Mouse (Mus musculus): ENCODE data around the gene Atp8a2. TPM values are rescaled to one million over a fixed set of nuclear protein-coding genes. Genes with fewer than 3 reads are reported as not detected.

Atp8a2 gene
- polyA plus RNA-seq, 1 experiment from 2014 or later: 0.74 TPM

DNA sequence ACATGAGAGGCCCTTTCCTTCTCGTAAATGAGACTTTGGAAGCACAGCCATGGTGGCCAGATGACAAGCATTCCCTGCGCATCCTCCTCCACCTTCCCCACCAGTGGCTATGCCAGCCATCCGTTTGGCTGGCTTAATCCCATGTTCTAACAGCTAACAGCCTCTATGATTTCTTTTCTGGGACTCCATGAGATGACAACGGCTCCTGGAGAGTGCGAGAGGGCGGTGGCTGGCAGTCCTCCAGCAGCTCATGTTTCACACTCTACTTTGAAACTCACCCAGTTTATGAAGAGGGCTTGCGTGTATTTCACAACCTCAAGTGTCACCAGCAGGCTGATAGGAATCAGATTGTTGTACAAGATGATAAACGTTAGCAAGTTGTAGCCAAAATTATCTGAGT is 170.3 kb downstream of the Atp8a2 start:
- Histone ChIP-seq H3K27me3 (ENCODE audit: control insufficient read depth, insufficient read depth, low read length) (no peaks in the 10 kb centered on the region), H3K9me3 (ENCODE audit: control insufficient read depth, low read length) (no peaks in the 10 kb centered on the region), H3K36me3 (ENCODE audit: control insufficient read depth, insufficient read depth, low read length) (no peaks in the 10 kb centered on the region), H3K4me1 (ENCODE audit: control insufficient read depth, insufficient read depth, low read length) (0 out of 2 replicates have a peak, but pooled peaks cover 5% of the 10 kb centered on the region), H3K27ac (ENCODE audit: low read depth, low read length) (no peak overlapping the region), H3K9ac (ENCODE audit: low read depth, low read length) (no peak overlapping the region), H3K4me2 (replicated peaks; ENCODE audit: low read depth, low read length) (no peak overlapping the region), H3K4me3 (ENCODE audit: low read length) (no peak overlapping the region)
- 33% methylated on average over 8 of the region's 8 CpGs for WGBS
- ATAC-seq (ENCODE audit: low FRiP score, low TSS enrichment): no peak

DNA sequence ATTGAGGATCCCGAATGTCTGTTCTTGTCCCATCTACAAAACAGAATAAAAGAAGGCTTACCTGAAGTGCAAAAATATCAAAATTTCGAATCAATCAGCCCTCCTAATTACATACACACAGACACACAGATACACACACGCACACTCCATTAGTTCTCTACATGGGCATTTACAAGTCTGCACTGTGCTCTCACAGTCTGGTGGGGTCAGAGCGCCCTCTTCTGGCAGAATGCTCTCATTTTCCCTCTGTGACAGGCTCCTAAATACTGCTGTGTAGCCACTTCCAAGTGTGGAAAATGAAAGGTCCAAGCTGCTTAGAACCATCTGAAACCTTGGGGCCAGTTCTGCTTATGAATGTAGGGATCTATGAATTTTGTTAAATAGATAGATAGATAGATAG is 181.1 kb downstream of the Atp8a2 start:
- Histone ChIP-seq H3K9me3 (ENCODE audit: control insufficient read depth, low read length) (no peaks in the 10 kb centered on the region), H3K4me2 (replicated peaks; ENCODE audit: low read depth, low read length) (no peak overlapping the region), H3K36me3 (ENCODE audit: control insufficient read depth, insufficient read depth, low read length) (no peaks in the 10 kb centered on the region), H3K27me3 (ENCODE audit: control insufficient read depth, insufficient read depth, low read length) (no peaks in the 10 kb centered on the region), H3K4me3 (ENCODE audit: low read length) (no peak overlapping the region), H3K27ac (ENCODE audit: low read depth, low read length) (no peak overlapping the region), H3K4me1 (ENCODE audit: control insufficient read depth, insufficient read depth, low read length) (no peaks in the 10 kb centered on the region), H3K9ac (ENCODE audit: low read depth, low read length) (no peak overlapping the region)
- peak; percentile 85; the same call in 1 of the 2 replicates for ATAC-seq (ENCODE audit: low FRiP score, low TSS enrichment)
- 32% methylated on average over 4 of the region's 4 CpGs for WGBS

DNA sequence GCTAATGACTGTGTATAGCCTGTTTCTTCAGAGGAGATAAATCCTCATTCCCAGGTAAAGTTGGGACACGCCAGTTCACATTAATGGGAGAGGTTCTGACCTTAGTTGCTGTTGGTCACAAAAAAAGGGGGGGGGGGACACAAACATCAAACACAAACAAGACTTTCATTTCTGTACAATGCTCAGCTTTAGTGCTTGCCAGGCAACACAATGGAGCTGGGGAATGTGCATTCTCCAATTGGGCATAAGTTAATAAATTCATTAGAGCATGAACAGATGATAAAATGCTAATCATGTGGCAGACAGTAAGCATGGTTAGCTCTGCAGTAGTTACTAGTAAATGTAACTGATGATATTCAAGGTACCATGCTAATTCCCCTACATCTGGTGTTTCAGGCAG is 195.2 kb downstream of the Atp8a2 start:
- no peak overlapping the region for H3K4me2 ChIP-seq (replicated peaks; ENCODE audit: low read depth, low read length)
- H3K27me3 ChIP-seq (ENCODE audit: control insufficient read depth, insufficient read depth, low read length): no peaks in the 10 kb centered on the region
- H3K27ac ChIP-seq (ENCODE audit: low read depth, low read length): no peak overlapping the region
- no peaks in the 10 kb centered on the region for H3K4me1 ChIP-seq (ENCODE audit: control insufficient read depth, insufficient read depth, low read length)
- no peaks in the 10 kb centered on the region; the same call in 1 of the 2 replicates for H3K9me3 ChIP-seq (ENCODE audit: control insufficient read depth, low read length)
- H3K36me3 ChIP-seq (ENCODE audit: control insufficient read depth, insufficient read depth, low read length): no peaks in the 10 kb centered on the region
- ATAC-seq (ENCODE audit: low FRiP score, low TSS enrichment): no peak
- no peak overlapping the region for H3K4me3 ChIP-seq (ENCODE audit: low read length)
- no peak overlapping the region for H3K9ac ChIP-seq (ENCODE audit: low read depth, low read length)
- WGBS: 87% methylated on average over 1 of the region's 1 CpGs

DNA sequence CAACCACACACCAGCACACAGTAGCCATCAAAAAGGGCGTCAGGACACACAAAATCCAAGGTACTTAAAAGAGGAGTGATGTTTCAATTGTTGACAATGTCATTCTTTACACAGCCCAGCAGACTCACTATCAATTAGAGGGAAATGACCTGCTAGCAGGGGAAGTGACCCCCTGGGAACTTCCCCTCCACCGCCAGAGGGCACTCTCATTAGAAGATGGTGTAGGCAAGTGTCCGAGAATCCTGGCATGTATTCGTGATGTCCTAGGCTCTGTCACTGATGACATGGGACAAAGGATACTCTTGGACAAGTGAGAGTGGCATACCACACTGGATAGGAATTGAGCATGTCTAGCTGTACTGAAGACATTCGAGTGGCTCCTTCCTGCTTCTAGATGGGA is 208.1 kb downstream of the Atp8a2 start:
- Histone ChIP-seq H3K4me1 (ENCODE audit: control insufficient read depth, insufficient read depth, low read length) (no peaks in the 10 kb centered on the region), H3K27me3 (ENCODE audit: control insufficient read depth, insufficient read depth, low read length) (no peaks in the 10 kb centered on the region), H3K27ac (ENCODE audit: low read depth, low read length) (no peak overlapping the region), H3K36me3 (ENCODE audit: control insufficient read depth, insufficient read depth, low read length) (no peaks in the 10 kb centered on the region), H3K4me2 (replicated peaks; ENCODE audit: low read depth, low read length) (no peak overlapping the region), H3K9me3 (ENCODE audit: control insufficient read depth, low read length) (no peaks in the 10 kb centered on the region), H3K9ac (ENCODE audit: low read depth, low read length) (no peak overlapping the region), H3K4me3 (ENCODE audit: low read length) (no peak overlapping the region)
- ATAC-seq (ENCODE audit: low FRiP score, low TSS enrichment): no peak
- WGBS: 60% methylated on average over 5 of the region's 5 CpGs

DNA sequence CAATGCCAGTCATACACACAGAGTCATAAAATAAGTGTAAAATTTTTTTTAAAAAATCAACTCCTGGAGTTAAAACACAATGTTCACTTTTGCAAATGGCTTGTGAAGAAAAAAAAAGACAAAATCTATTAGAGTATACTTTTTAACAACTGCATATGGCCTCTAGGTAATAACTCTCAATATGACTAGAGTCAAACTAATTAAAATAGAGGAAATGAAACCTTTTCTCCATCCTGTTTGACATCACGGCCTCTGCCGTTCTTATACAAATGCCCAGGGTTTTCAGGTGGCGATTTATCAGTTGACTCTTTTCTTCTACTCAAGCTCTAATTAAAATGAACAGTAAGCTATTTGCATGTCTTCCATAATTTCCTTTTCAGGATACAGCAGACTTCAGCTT is 209.0 kb downstream of the Atp8a2 start:
- Histone ChIP-seq H3K36me3 (ENCODE audit: control insufficient read depth, insufficient read depth, low read length) (no peaks in the 10 kb centered on the region), H3K4me1 (ENCODE audit: control insufficient read depth, insufficient read depth, low read length) (no peaks in the 10 kb centered on the region), H3K27ac (ENCODE audit: low read depth, low read length) (no peak overlapping the region), H3K27me3 (ENCODE audit: control insufficient read depth, insufficient read depth, low read length) (no peaks in the 10 kb centered on the region), H3K4me2 (replicated peaks; ENCODE audit: low read depth, low read length) (no peak overlapping the region), H3K9ac (ENCODE audit: low read depth, low read length) (no peak overlapping the region), H3K9me3 (ENCODE audit: control insufficient read depth, low read length) (no peaks in the 10 kb centered on the region), H3K4me3 (ENCODE audit: low read length) (no peak overlapping the region)
- ATAC-seq (ENCODE audit: low FRiP score, low TSS enrichment): no peak
- 89% methylated on average over 3 of the region's 3 CpGs for WGBS

DNA sequence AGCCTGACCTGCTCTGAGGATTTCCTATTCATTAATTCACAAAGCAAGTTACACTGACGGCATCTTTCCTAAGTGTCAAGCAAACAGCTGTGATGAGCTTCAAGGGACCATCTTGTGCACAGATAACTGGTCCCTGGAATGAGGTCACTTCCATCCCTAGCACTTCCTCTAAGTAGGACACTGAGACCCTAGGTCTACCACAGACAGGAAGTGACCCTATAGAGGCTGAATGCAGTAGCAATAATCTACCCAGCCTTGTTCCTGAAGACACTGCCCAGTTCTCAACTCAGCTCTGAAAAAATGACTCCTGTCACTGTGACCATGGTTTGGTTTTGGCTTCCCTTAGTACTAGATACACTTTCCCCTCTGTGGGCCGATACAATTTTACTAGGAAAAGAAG is 219.0 kb downstream of the Atp8a2 start:
- no peak overlapping the region for H3K27ac ChIP-seq (ENCODE audit: low read depth, low read length)
- no peak overlapping the region for H3K4me3 ChIP-seq (ENCODE audit: low read length)
- ATAC-seq (ENCODE audit: low FRiP score, low TSS enrichment): no peak
- H3K4me1 ChIP-seq (ENCODE audit: control insufficient read depth, insufficient read depth, low read length): no peaks in the 10 kb centered on the region
- H3K9ac ChIP-seq (ENCODE audit: low read depth, low read length): no peak overlapping the region
- no peaks in the 10 kb centered on the region for H3K9me3 ChIP-seq (ENCODE audit: control insufficient read depth, low read length)
- no peaks in the 10 kb centered on the region for H3K27me3 ChIP-seq (ENCODE audit: control insufficient read depth, insufficient read depth, low read length)
- H3K36me3 ChIP-seq (ENCODE audit: control insufficient read depth, insufficient read depth, low read length): no peaks in the 10 kb centered on the region
- whole genome bisulfite sequencing: 67% methylated on average over 2 of the region's 2 CpGs
- no peak overlapping the region for H3K4me2 ChIP-seq (replicated peaks; ENCODE audit: low read depth, low read length)

DNA sequence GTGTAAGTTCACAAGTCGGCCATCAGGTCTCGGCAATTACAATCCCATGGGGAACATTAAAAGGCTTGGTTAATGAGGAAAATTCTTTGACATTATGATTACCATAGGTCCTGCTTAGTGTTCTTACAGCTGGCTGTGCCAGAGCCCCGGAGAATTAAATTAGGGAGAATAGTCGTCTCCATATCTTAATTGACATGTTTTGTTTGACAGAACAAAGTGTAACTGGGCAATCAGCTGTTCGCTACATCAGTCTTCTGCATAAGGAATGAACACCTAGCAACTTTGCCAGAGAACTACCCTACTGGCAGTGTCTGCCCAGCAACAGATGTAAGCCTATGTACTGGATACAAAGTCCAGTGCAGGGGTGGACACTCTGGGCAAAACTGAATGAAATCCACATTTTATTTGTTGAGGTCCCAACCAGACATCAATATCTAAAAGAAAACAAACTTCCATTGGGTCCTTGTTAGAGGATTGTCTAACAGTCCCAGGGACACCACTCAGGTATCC is 225.7 kb downstream of the Atp8a2 start:
- H3K9ac ChIP-seq (ENCODE audit: low read depth, low read length): no peak overlapping the region
- no peak for ATAC-seq (ENCODE audit: low FRiP score, low TSS enrichment)
- no peak overlapping the region for H3K4me3 ChIP-seq (ENCODE audit: low read length)
- no peaks in the 10 kb centered on the region for H3K27me3 ChIP-seq (ENCODE audit: control insufficient read depth, insufficient read depth, low read length)
- peaks cover 22% of the 10 kb centered on the region; the same call in 1 of the 2 replicates for H3K4me1 ChIP-seq (ENCODE audit: control insufficient read depth, insufficient read depth, low read length)
- no peaks in the 10 kb centered on the region for H3K9me3 ChIP-seq (ENCODE audit: control insufficient read depth, low read length)
- no peak overlapping the region for H3K4me2 ChIP-seq (replicated peaks; ENCODE audit: low read depth, low read length)
- H3K36me3 ChIP-seq (ENCODE audit: control insufficient read depth, insufficient read depth, low read length): no peaks in the 10 kb centered on the region
- H3K27ac ChIP-seq (ENCODE audit: low read depth, low read length): no peak overlapping the region
- WGBS: 31% methylated on average over 5 of the region's 5 CpGs

DNA sequence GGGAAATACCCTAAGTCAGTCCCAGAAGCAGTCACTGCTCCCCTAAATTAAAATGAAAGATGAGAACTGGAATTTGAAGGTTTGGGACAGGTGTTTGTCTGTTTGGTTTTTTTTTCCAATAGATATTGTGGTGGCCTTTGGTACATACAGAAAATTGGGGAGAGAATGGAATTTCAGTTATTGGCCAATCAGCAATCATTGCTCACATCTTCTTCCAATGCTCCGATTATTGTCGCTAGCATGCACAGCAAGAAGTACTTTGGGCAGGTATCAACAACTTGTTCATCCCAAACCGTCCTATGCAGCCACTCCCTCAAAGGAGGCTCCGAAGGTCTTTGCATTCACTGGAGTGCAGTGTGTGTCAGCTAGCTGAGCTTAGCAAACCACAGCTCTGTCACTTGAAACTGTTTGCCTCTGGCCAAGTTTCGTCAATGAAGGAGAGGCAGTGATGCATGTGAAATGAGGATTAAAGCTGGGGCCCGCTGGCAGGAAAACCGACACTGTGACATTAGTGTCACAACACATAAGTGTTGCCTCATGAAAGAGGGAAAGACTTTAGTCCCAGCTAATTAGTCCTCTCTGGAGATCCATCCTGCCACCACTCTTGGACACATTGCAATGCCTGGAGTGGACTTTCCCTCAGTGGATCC is 227.4 kb downstream of the Atp8a2 start:
- H3K9ac ChIP-seq (ENCODE audit: low read depth, low read length): no peak overlapping the region
- H3K4me1 ChIP-seq (ENCODE audit: control insufficient read depth, insufficient read depth, low read length): peaks cover 22% of the 10 kb centered on the region; the same call in 1 of the 2 replicates
- WGBS: 27% methylated on average over 7 of the region's 7 CpGs
- H3K4me3 ChIP-seq (ENCODE audit: low read length): no peak overlapping the region
- H3K9me3 ChIP-seq (ENCODE audit: control insufficient read depth, low read length): no peaks in the 10 kb centered on the region
- ATAC-seq (ENCODE audit: low FRiP score, low TSS enrichment): peak; percentile 76
- no peak overlapping the region for H3K4me2 ChIP-seq (replicated peaks; ENCODE audit: low read depth, low read length)
- H3K27me3 ChIP-seq (ENCODE audit: control insufficient read depth, insufficient read depth, low read length): no peaks in the 10 kb centered on the region
- no peak overlapping the region for H3K27ac ChIP-seq (ENCODE audit: low read depth, low read length)
- no peaks in the 10 kb centered on the region for H3K36me3 ChIP-seq (ENCODE audit: control insufficient read depth, insufficient read depth, low read length)

DNA sequence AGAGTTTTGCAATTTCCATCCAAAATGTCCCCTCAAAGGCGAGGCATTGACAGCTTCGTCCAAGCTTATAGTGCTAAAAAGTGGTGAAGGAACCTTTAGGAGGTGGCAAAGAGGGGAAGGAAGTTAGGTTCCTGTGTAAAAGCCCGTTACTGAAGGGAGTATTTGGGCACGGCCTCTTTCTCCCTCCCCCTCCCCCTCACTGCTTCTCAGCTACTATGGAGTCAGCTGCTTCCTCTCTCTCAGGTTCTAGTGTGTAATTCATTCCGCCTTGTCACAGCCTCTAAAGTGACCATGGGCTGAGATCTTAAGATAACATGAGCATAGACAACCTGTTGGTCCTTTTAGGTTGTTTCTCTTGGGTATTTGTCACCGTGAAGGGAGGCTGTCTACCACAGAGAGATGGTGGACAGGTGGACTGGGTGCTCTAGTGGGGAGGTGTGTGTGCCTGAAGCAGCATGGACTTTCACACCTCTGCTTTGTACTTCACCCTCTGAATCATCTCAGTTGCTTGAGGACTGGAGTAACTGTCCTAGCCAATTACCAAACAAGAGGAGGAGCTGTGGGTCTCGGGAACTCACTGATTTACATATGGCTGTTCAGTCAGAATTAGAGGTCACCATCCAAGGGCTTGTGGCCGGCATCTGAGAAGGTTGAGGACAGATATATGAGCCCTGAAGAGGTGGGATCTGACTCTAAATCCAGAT is 229.0 kb downstream of the Atp8a2 start:
- no peaks in the 10 kb centered on the region for H3K27me3 ChIP-seq (ENCODE audit: control insufficient read depth, insufficient read depth, low read length)
- 38% methylated on average over 8 of the region's 8 CpGs for WGBS
- no peak overlapping the region for H3K27ac ChIP-seq (ENCODE audit: low read depth, low read length)

More for the DNA sequence above, 229.0 kb downstream of the Atp8a2 start:
- peaks cover 22% of the 10 kb centered on the region; the same call in 1 of the 2 replicates for H3K4me1 ChIP-seq (ENCODE audit: control insufficient read depth, insufficient read depth, low read length)
- H3K9ac ChIP-seq (ENCODE audit: low read depth, low read length): no peak overlapping the region
- no peak overlapping the region for H3K4me2 ChIP-seq (replicated peaks; ENCODE audit: low read depth, low read length)
- no peak overlapping the region for H3K4me3 ChIP-seq (ENCODE audit: low read length)
- ATAC-seq (ENCODE audit: low FRiP score, low TSS enrichment): no peak
- no peaks in the 10 kb centered on the region for H3K36me3 ChIP-seq (ENCODE audit: control insufficient read depth, insufficient read depth, low read length)
- H3K9me3 ChIP-seq (ENCODE audit: control insufficient read depth, low read length): no peaks in the 10 kb centered on the region
